Mouse (Mus musculus): ENCODE results near the gene Dnali1. TPM values are rescaled to one million over a fixed set of nuclear protein-coding genes. Genes with fewer than 3 reads are reported as not detected.

Dnali1 gene
- polyA plus RNA-seq (2015; fragmentation: Nextera tagmentation; extraction: Ambion mirVana), result not detected in 2 replicates

GRCm38 (mm10) chr4:125065517-125066307, at the start of gene Dnali1:
TSS of gene Dnali1 (minus strand) at chr4:125065703.
- peak within 1 kb of the TSS; percentile 82 for H3K4me2 ChIP-seq (replicated peaks)
- peak within 1 kb of the TSS; percentile 89 for H3K9ac ChIP-seq
- H3K4me1 ChIP-seq (replicated peaks), result peaks cover 11% of the 10 kb centered on the region; the same call in 1 of the 2 replicates
- H3K4me3 ChIP-seq (replicated peaks), result peak within 1 kb of the TSS; percentile 87
- peak; percentile 46 for ATAC-seq
- no peaks in the 10 kb centered on the region for H3K9me3 ChIP-seq
- no peak within 1 kb of the TSS for H3K27ac ChIP-seq
- WGBS, result 3% methylated on average over 26 of the region's 26 CpGs
- H3K36me3 ChIP-seq, result peaks cover 9% of the 10 kb centered on the region
- H3K27me3 ChIP-seq (replicated peaks), result no peaks in the 10 kb centered on the region

GRCm38 (mm10) chr4:125115081-125115480, 49.6 kb upstream of the Dnali1 start:
- Histone ChIP-seq H3K27ac (no peak overlapping the region), H3K9ac (0 out of 2 replicates have a peak overlapping the region, but pooled peaks have one; percentile 8), H3K4me2 (replicated peaks) (0 out of 2 replicates have a peak overlapping the region, but pooled peaks have one; percentile 26), H3K27me3 (replicated peaks) (no peaks in the 10 kb centered on the region), H3K4me1 (replicated peaks) (peaks cover 20% of the 10 kb centered on the region), H3K4me3 (replicated peaks) (no peak overlapping the region), H3K36me3 (no peaks in the 10 kb centered on the region), H3K9me3 (no peaks in the 10 kb centered on the region)
- 76% methylated on average over 4 of the region's 4 CpGs for WGBS
- ATAC-seq, result peak; percentile 15; the same call in 1 of the 2 replicates

GRCm38 (mm10) chr4:125114638-125115037, 49.1 kb upstream of the Dnali1 start:
- Histone ChIP-seq H3K4me3 (replicated peaks) (no peak overlapping the region), H3K9ac (0 out of 2 replicates have a peak overlapping the region, but pooled peaks have one; percentile 8), H3K36me3 (no peaks in the 10 kb centered on the region), H3K27me3 (replicated peaks) (no peaks in the 10 kb centered on the region), H3K4me1 (replicated peaks) (peaks cover 20% of the 10 kb centered on the region), H3K4me2 (replicated peaks) (peak overlapping the region; percentile 26; the same call in 1 of the 2 replicates), H3K9me3 (no peaks in the 10 kb centered on the region), H3K27ac (no peak overlapping the region)
- peak; percentile 50 for ATAC-seq
- WGBS, result 8% methylated on average over 6 of the region's 6 CpGs

- Histone ChIP-seq H3K4me2 (replicated peaks) (no peak overlapping the region), H3K4me1 (replicated peaks) (no peaks in the 10 kb centered on the region), H3K27me3 (replicated peaks) (no peaks in the 10 kb centered on the region), H3K36me3 (0 out of 2 replicates have a peak, but pooled peaks cover 8% of the 10 kb centered on the region), H3K27ac (no peak overlapping the region), H3K9ac (no peak overlapping the region), H3K9me3 (no peaks in the 10 kb centered on the region), H3K4me3 (replicated peaks) (no peak overlapping the region)
- 78% methylated on average over 9 of the region's 9 CpGs for WGBS
- ATAC-seq, result no peak
Measured at GRCm38 (mm10) chr4:125105354-125105753, 39.9 kb upstream of the Dnali1 start.

GRCm38 (mm10) chr4:125101334-125101733, 35.8 kb upstream of the Dnali1 start:
- Histone ChIP-seq H3K4me1 (replicated peaks) (no peaks in the 10 kb centered on the region), H3K36me3 (0 out of 2 replicates have a peak, but pooled peaks cover 8% of the 10 kb centered on the region), H3K27me3 (replicated peaks) (no peaks in the 10 kb centered on the region), H3K9me3 (no peaks in the 10 kb centered on the region), H3K9ac (no peak overlapping the region), H3K4me3 (replicated peaks) (no peak overlapping the region), H3K27ac (no peak overlapping the region), H3K4me2 (replicated peaks) (no peak overlapping the region)
- 82% methylated on average over 13 of the region's 13 CpGs for WGBS
- no peak for ATAC-seq

- 10% methylated on average over 8 of the region's 8 CpGs for WGBS
- Histone ChIP-seq H3K4me1 (replicated peaks) (no peaks in the 10 kb centered on the region), H3K4me2 (replicated peaks) (no peak overlapping the region), H3K27ac (no peak overlapping the region), H3K9ac (no peak overlapping the region), H3K9me3 (no peaks in the 10 kb centered on the region), H3K36me3 (0 out of 2 replicates have a peak, but pooled peaks cover 3% of the 10 kb centered on the region), H3K27me3 (replicated peaks) (no peaks in the 10 kb centered on the region), H3K4me3 (replicated peaks) (no peak overlapping the region)
- peak; percentile 77 for ATAC-seq
Measured at GRCm38 (mm10) chr4:125099458-125099857, 34.0 kb upstream of the Dnali1 start.

- no peak for ATAC-seq
- H3K27me3 ChIP-seq (replicated peaks), result no peaks in the 10 kb centered on the region
- 83% methylated on average over 4 of the region's 4 CpGs for WGBS
Measured at GRCm38 (mm10) chr4:125097412-125097811, 31.9 kb upstream of the Dnali1 start.

GRCm38 (mm10) chr4:125096066-125096465, 30.6 kb upstream of the Dnali1 start:
- no peak overlapping the region for H3K4me2 ChIP-seq (replicated peaks)
- WGBS, result 85% methylated on average over 5 of the region's 5 CpGs
- no peak for ATAC-seq
- H3K36me3 ChIP-seq, result peaks cover 2% of the 10 kb centered on the region
- no peaks in the 10 kb centered on the region for H3K4me1 ChIP-seq (replicated peaks)
- no peak overlapping the region for H3K27ac ChIP-seq
- H3K4me3 ChIP-seq (replicated peaks), result no peak overlapping the region
- no peaks in the 10 kb centered on the region for H3K27me3 ChIP-seq (replicated peaks)
- H3K9ac ChIP-seq, result no peak overlapping the region
- H3K9me3 ChIP-seq, result no peaks in the 10 kb centered on the region

More at GRCm38 (mm10) chr4:125097412-125097811, 31.9 kb upstream of the Dnali1 start:
- H3K27ac ChIP-seq, result no peak overlapping the region
- peaks cover 3% of the 10 kb centered on the region for H3K36me3 ChIP-seq
- no peak overlapping the region for H3K9ac ChIP-seq
- H3K4me2 ChIP-seq (replicated peaks), result no peak overlapping the region
- H3K9me3 ChIP-seq, result no peaks in the 10 kb centered on the region
- H3K4me3 ChIP-seq (replicated peaks), result no peak overlapping the region
- no peaks in the 10 kb centered on the region for H3K4me1 ChIP-seq (replicated peaks)

GRCm38 (mm10) chr4:125093031-125093430, 27.5 kb upstream of the Dnali1 start:
- Histone ChIP-seq H3K36me3 (peaks cover 11% of the 10 kb centered on the region), H3K4me2 (replicated peaks) (no peak overlapping the region), H3K4me1 (replicated peaks) (no peaks in the 10 kb centered on the region), H3K27ac (no peak overlapping the region), H3K4me3 (replicated peaks) (no peak overlapping the region), H3K27me3 (replicated peaks) (no peaks in the 10 kb centered on the region), H3K9me3 (no peaks in the 10 kb centered on the region), H3K9ac (no peak overlapping the region)
- 82% methylated on average over 5 of the region's 5 CpGs for WGBS
- ATAC-seq, result no peak

- peak overlapping the region; percentile 87 for H3K4me2 ChIP-seq (replicated peaks)
- H3K9ac ChIP-seq, result peak overlapping the region; percentile 94
- peak overlapping the region; percentile 92 for H3K4me3 ChIP-seq (replicated peaks)
- peak overlapping the region; percentile 98 for H3K27ac ChIP-seq
- ATAC-seq, result peak; percentile 99
- WGBS, result under 1% methylated on average over 45 of the region's 45 CpGs
- H3K36me3 ChIP-seq, result peaks cover 7% of the 10 kb centered on the region
- H3K9me3 ChIP-seq, result no peaks in the 10 kb centered on the region
- peaks cover 9% of the 10 kb centered on the region for H3K4me1 ChIP-seq (replicated peaks)
- no peaks in the 10 kb centered on the region for H3K27me3 ChIP-seq (replicated peaks)
Measured at GRCm38 (mm10) chr4:125085346-125085841, 19.9 kb upstream of the Dnali1 start.

GRCm38 (mm10) chr4:125084403-125085345, 19.2 kb upstream of the Dnali1 start, which contains the start of gene Meaf6:
TSS of gene Meaf6 (plus strand) at chr4:125085134.
- 1% methylated on average over 63 of the region's 63 CpGs for WGBS
- Histone ChIP-seq H3K9ac (peak within 1 kb of the TSS; percentile 94), H3K4me3 (replicated peaks) (peak within 1 kb of the TSS; percentile 92), H3K36me3 (peaks cover 4% of the 10 kb centered on the region), H3K4me2 (replicated peaks) (peak within 1 kb of the TSS; percentile 87), H3K27ac (peak within 1 kb of the TSS; percentile 98), H3K27me3 (replicated peaks) (no peaks in the 10 kb centered on the region), H3K9me3 (no peaks in the 10 kb centered on the region), H3K4me1 (replicated peaks) (peaks cover 9% of the 10 kb centered on the region)
- peak; percentile 96 for ATAC-seq
